Mouse (Mus musculus): Measurements from ENCODE around the gene Abca1. TPM values are rescaled to one million over a fixed set of nuclear protein-coding genes. Genes with fewer than 3 reads are reported as not detected.

Gene Abca1
- polyA plus RNA-seq, 1 experiment from 2014 or later = 16.9 TPM

DNA sequence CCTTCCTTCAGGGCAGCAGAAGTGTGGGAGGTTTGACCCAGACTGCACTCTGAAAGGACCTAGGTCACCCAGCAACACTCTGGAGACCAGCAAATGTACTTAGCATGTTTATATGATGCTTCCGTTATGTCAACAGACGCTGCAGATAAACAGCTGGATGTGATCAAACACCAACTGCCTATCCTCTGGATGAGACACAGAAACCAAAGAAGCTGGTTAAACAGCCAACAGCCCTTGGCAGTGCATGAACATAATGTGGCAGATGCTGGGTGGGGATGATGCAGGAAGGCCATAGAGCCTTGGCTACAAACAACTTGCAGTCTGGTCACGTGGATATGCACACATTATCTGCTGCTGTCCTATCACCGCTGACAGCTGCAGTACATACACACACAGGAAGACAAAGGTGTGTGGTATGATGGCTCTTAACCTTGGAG lies 47.8 kb downstream of the Abca1 start:
- Histone ChIP-seq H3K4me2 (ENCODE audit: low read length) (no peak overlapping the region), H3K9ac (replicated peaks; ENCODE audit: low read length) (no peak overlapping the region), H3K27me3 (ENCODE audit: control insufficient read depth, insufficient read depth, low read length) (no peaks in the 10 kb centered on the region), H3K27ac (replicated peaks; ENCODE audit: low read depth, low read length) (no peak overlapping the region), H3K4me1 (ENCODE audit: control insufficient read depth, insufficient read depth, low read length) (peaks cover 5% of the 10 kb centered on the region; the same call in 1 of the 2 replicates), H3K4me3 (replicated peaks; ENCODE audit: low read depth, low read length) (no peak overlapping the region), H3K36me3 (ENCODE audit: control insufficient read depth, insufficient read depth, low read length) (no peaks in the 10 kb centered on the region), H3K9me3 (ENCODE audit: control insufficient read depth, low read length) (no peaks in the 10 kb centered on the region)
- no peak for DNase-seq
- 92% methylated on average over 4 of the region's 4 CpGs for WGBS
- ATAC-seq (ENCODE audit: low FRiP score, low TSS enrichment) = no peak

DNA sequence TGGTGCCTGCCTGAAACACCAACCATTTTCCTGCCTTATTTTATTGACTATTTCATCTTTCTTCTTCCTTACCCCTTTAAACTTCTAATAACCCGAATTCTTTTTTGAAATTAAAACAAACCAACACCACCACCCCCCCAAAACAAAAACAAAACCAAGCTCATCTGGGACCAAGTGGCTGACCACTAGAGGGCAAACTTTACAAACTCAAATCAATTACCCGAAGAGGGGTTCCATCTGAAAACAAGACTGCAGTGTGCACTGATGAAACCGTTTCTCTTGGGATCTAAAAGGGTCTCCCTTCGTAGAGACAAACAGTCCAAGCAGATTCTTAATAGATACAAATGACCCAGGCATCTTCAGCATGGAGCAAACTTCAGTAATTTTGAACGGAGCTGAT lies 49.3 kb downstream of the Abca1 start:
- H3K36me3 ChIP-seq (ENCODE audit: control insufficient read depth, insufficient read depth, low read length) = no peaks in the 10 kb centered on the region
- H3K9ac ChIP-seq (replicated peaks; ENCODE audit: low read length) = no peak overlapping the region
- ATAC-seq (ENCODE audit: low FRiP score, low TSS enrichment) (no peak), DNase-seq (peak; percentile 75)
- no peaks in the 10 kb centered on the region for H3K27me3 ChIP-seq (ENCODE audit: control insufficient read depth, insufficient read depth, low read length)
- 34% methylated on average over 5 of the region's 5 CpGs for WGBS
- H3K27ac ChIP-seq (replicated peaks; ENCODE audit: low read depth, low read length) = no peak overlapping the region
- H3K4me2 ChIP-seq (ENCODE audit: low read length) = no peak overlapping the region
- H3K4me3 ChIP-seq (replicated peaks; ENCODE audit: low read depth, low read length) = no peak overlapping the region
- no peaks in the 10 kb centered on the region for H3K9me3 ChIP-seq (ENCODE audit: control insufficient read depth, low read length)
- H3K4me1 ChIP-seq (ENCODE audit: control insufficient read depth, insufficient read depth, low read length) = peaks cover 5% of the 10 kb centered on the region; the same call in 1 of the 2 replicates

GRCm38 (mm10) chr4:53109381-53109928 lies 50.2 kb downstream of the Abca1 start:
- DNase-seq (peak; percentile 51), ATAC-seq (ENCODE audit: low FRiP score, low TSS enrichment) (no peak)
- Histone ChIP-seq H3K4me2 (ENCODE audit: low read length) (0 out of 2 replicates have a peak overlapping the region, but pooled peaks have one; percentile 23), H3K36me3 (ENCODE audit: control insufficient read depth, insufficient read depth, low read length) (no peaks in the 10 kb centered on the region), H3K9me3 (ENCODE audit: control insufficient read depth, low read length) (no peaks in the 10 kb centered on the region), H3K4me1 (ENCODE audit: control insufficient read depth, insufficient read depth, low read length) (peaks cover 5% of the 10 kb centered on the region; the same call in 1 of the 2 replicates), H3K27me3 (ENCODE audit: control insufficient read depth, insufficient read depth, low read length) (no peaks in the 10 kb centered on the region), H3K27ac (replicated peaks; ENCODE audit: low read depth, low read length) (peak overlapping the region; percentile 62; the same call in 1 of the 2 replicates), H3K9ac (replicated peaks; ENCODE audit: low read length) (no peak overlapping the region; the same call in 1 of the 2 replicates), H3K4me3 (replicated peaks; ENCODE audit: low read depth, low read length) (no peak overlapping the region)
- WGBS = 39% methylated on average over 9 of the region's 9 CpGs

DNA sequence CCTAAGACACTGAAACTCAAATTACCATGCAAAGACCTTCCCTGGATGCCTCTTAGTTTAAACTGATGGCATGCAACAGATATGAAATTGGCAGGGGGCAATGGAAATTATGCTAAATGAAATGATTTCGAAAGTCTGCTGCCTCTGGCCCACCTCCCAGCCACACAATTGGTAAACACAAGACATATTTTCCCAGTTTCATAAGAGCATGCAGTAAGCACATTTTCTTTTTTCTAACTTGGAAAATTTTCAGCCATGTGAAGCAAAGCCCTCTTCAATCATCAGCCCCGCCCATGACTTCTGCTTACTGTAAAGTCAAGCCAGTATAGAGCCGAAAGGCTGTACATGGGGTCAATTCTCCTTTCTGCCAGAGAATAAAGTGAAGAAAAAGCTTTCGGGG lies 51.5 kb downstream of the Abca1 start:
- 88% methylated on average over 4 of the region's 4 CpGs for WGBS
- no peak overlapping the region for H3K9ac ChIP-seq (replicated peaks; ENCODE audit: low read length)
- H3K36me3 ChIP-seq (ENCODE audit: control insufficient read depth, insufficient read depth, low read length) = no peaks in the 10 kb centered on the region
- H3K27ac ChIP-seq (replicated peaks; ENCODE audit: low read depth, low read length) = no peak overlapping the region
- DNase-seq (no peak), ATAC-seq (ENCODE audit: low FRiP score, low TSS enrichment) (no peak)
- no peak overlapping the region for H3K4me2 ChIP-seq (ENCODE audit: low read length)
- no peak overlapping the region for H3K4me3 ChIP-seq (replicated peaks; ENCODE audit: low read depth, low read length)
- no peaks in the 10 kb centered on the region for H3K27me3 ChIP-seq (ENCODE audit: control insufficient read depth, insufficient read depth, low read length)
- peaks cover 5% of the 10 kb centered on the region; the same call in 1 of the 2 replicates for H3K4me1 ChIP-seq (ENCODE audit: control insufficient read depth, insufficient read depth, low read length)
- no peaks in the 10 kb centered on the region for H3K9me3 ChIP-seq (ENCODE audit: control insufficient read depth, low read length)

DNA sequence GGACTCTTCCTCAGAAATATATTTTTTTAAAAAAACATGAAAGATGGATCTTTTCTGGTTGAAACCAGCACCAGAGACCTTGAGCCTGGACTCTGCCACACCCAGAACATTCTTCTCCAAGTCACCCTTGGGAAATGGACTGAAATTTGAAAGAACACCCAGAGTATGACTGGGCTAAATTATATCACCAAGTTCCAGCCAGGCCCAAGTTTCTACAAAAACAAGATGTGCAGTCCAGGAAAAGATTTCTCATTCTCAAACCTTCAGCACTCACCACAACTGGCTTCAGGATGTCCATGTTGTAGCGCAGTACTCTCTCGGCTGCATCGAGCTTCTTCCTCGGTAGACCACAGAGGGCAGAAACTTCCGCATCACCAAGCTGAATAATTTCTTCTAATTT lies 53.0 kb downstream of the Abca1 start:
- Histone ChIP-seq H3K36me3 (ENCODE audit: control insufficient read depth, insufficient read depth, low read length) (no peaks in the 10 kb centered on the region), H3K4me2 (ENCODE audit: low read length) (no peak overlapping the region), H3K27me3 (ENCODE audit: control insufficient read depth, insufficient read depth, low read length) (no peaks in the 10 kb centered on the region), H3K9ac (replicated peaks; ENCODE audit: low read length) (no peak overlapping the region), H3K27ac (replicated peaks; ENCODE audit: low read depth, low read length) (no peak overlapping the region), H3K4me1 (ENCODE audit: control insufficient read depth, insufficient read depth, low read length) (peaks cover 5% of the 10 kb centered on the region; the same call in 1 of the 2 replicates), H3K9me3 (ENCODE audit: control insufficient read depth, low read length) (no peaks in the 10 kb centered on the region), H3K4me3 (replicated peaks; ENCODE audit: low read depth, low read length) (no peak overlapping the region)
- DNase-seq (no peak), ATAC-seq (ENCODE audit: low FRiP score, low TSS enrichment) (no peak)
- 96% methylated on average over 5 of the region's 5 CpGs for WGBS

DNA sequence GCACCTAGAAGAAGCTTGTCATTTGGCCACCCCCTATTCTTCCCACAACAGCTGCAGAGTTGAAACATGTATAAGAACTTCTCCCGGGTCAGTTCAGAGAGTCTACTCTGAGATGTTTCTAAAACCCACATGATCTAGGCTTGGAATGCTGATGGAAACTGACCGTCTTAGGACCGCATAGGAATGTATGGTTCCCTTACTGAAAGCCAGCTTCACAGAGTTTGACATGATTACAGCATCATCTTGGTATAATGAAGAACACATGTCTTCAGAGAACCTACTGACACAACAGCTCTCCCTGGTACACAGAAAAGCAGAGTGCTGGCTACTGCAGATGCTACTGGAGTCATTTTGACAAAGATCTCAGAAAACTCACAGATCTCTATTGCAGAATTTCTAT lies 53.6 kb downstream of the Abca1 start:
- WGBS = 95% methylated on average over 3 of the region's 3 CpGs
- no peak overlapping the region for H3K27ac ChIP-seq (replicated peaks; ENCODE audit: low read depth, low read length)
- no peaks in the 10 kb centered on the region for H3K27me3 ChIP-seq (ENCODE audit: control insufficient read depth, insufficient read depth, low read length)
- no peak overlapping the region for H3K9ac ChIP-seq (replicated peaks; ENCODE audit: low read length)
- DNase-seq (no peak), ATAC-seq (ENCODE audit: low FRiP score, low TSS enrichment) (no peak)
- H3K4me1 ChIP-seq (ENCODE audit: control insufficient read depth, insufficient read depth, low read length) = peaks cover 5% of the 10 kb centered on the region; the same call in 1 of the 2 replicates
- H3K9me3 ChIP-seq (ENCODE audit: control insufficient read depth, low read length) = no peaks in the 10 kb centered on the region
- no peak overlapping the region for H3K4me3 ChIP-seq (replicated peaks; ENCODE audit: low read depth, low read length)
- no peak overlapping the region for H3K4me2 ChIP-seq (ENCODE audit: low read length)
- no peaks in the 10 kb centered on the region for H3K36me3 ChIP-seq (ENCODE audit: control insufficient read depth, insufficient read depth, low read length)

GRCm38 (mm10) chr4:53104634-53105033 lies 55.1 kb downstream of the Abca1 start:
- ATAC-seq (ENCODE audit: low FRiP score, low TSS enrichment) (no peak), DNase-seq (no peak)
- no peaks in the 10 kb centered on the region for H3K9me3 ChIP-seq (ENCODE audit: control insufficient read depth, low read length)
- no peaks in the 10 kb centered on the region for H3K36me3 ChIP-seq (ENCODE audit: control insufficient read depth, insufficient read depth, low read length)
- no peak overlapping the region for H3K27ac ChIP-seq (replicated peaks; ENCODE audit: low read depth, low read length)
- no peak overlapping the region for H3K4me2 ChIP-seq (ENCODE audit: low read length)
- H3K27me3 ChIP-seq (ENCODE audit: control insufficient read depth, insufficient read depth, low read length) = no peaks in the 10 kb centered on the region
- peaks cover 4% of the 10 kb centered on the region; the same call in 1 of the 2 replicates for H3K4me1 ChIP-seq (ENCODE audit: control insufficient read depth, insufficient read depth, low read length)
- no peak overlapping the region for H3K4me3 ChIP-seq (replicated peaks; ENCODE audit: low read depth, low read length)
- 89% methylated on average over 3 of the region's 3 CpGs for WGBS
- no peak overlapping the region for H3K9ac ChIP-seq (replicated peaks; ENCODE audit: low read length)

- H3K9me3 ChIP-seq (ENCODE audit: control insufficient read depth, low read length) = no peaks in the 10 kb centered on the region
- no peak overlapping the region for H3K27ac ChIP-seq (replicated peaks; ENCODE audit: low read depth, low read length)
- no peaks in the 10 kb centered on the region for H3K36me3 ChIP-seq (ENCODE audit: control insufficient read depth, insufficient read depth, low read length)
- no peak overlapping the region for H3K9ac ChIP-seq (replicated peaks; ENCODE audit: low read length)
- DNase-seq (no peak), ATAC-seq (ENCODE audit: low FRiP score, low TSS enrichment) (no peak)
- H3K4me2 ChIP-seq (ENCODE audit: low read length) = no peak overlapping the region
- H3K4me1 ChIP-seq (ENCODE audit: control insufficient read depth, insufficient read depth, low read length) = no peaks in the 10 kb centered on the region
- H3K4me3 ChIP-seq (replicated peaks; ENCODE audit: low read depth, low read length) = no peak overlapping the region
- H3K27me3 ChIP-seq (ENCODE audit: control insufficient read depth, insufficient read depth, low read length) = no peaks in the 10 kb centered on the region
- 73% methylated on average over 7 of the region's 7 CpGs for WGBS
These were observed 57.2 kb downstream of the Abca1 start for GRCm38 (mm10) chr4:53102529-53102928.

DNA sequence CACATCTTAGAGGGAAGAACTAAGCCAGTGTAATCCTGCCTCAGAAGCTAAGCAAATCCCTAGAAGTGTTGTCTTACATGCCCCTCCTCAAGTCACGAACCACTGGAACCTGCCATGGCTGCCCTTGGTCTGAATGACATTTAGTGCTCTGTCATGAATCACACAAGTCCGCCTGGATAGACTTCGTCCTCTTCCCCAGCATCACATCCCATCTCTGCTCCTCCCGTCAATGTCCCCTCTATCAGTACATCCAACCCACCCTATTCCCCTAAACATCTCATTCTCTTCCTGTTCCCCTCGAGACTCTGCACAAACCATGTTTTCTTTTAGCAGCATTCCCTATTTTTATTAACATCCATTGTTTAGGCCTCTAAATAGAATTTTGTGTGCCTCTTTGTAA lies 58.4 kb downstream of the Abca1 start:
- Histone ChIP-seq H3K9me3 (ENCODE audit: control insufficient read depth, low read length) (no peaks in the 10 kb centered on the region), H3K4me3 (replicated peaks; ENCODE audit: low read depth, low read length) (no peak overlapping the region), H3K27ac (replicated peaks; ENCODE audit: low read depth, low read length) (no peak overlapping the region), H3K4me1 (ENCODE audit: control insufficient read depth, insufficient read depth, low read length) (no peaks in the 10 kb centered on the region), H3K36me3 (ENCODE audit: control insufficient read depth, insufficient read depth, low read length) (no peaks in the 10 kb centered on the region), H3K9ac (replicated peaks; ENCODE audit: low read length) (no peak overlapping the region), H3K4me2 (ENCODE audit: low read length) (no peak overlapping the region), H3K27me3 (ENCODE audit: control insufficient read depth, insufficient read depth, low read length) (no peaks in the 10 kb centered on the region)
- DNase-seq (no peak), ATAC-seq (ENCODE audit: low FRiP score, low TSS enrichment) (no peak)
- WGBS = 73% methylated on average over 5 of the region's 5 CpGs
